In genomic region chr4:34579215-34579614, GRCm38 (mm10) we compare ENCODE assay signal across 22 mouse cellular contexts. TPM values are rescaled to one million over a fixed set of nuclear protein-coding genes. Genes with fewer than 3 reads are reported as not detected.
DNase-seq lines count a peak whose midpoint lies in the region; ATAC-seq lines count a peak whose summit lies in the region.
"Had no signal": no experiment of that assay in that cellular context is flagged by ENCODE, and none has a peak within 500 bp of the region (broad histone marks: within the 10 kb centered on the region; RNA-seq: fewer than 3 reads in every experiment).

No protein-coding gene starts in this region.

- no peak for ATAC-seq in heart, embryonic 12.5 days (ENCODE audit: insufficient number of reproducible peaks, low FRiP score)
- ATAC-seq in heart, embryonic 16.5 days (replicated peaks; ENCODE audit: extremely low read depth, insufficient read depth, low FRiP score) = 0 out of 2 replicates have a peak, but pooled peaks have one; percentile 37
- ATAC-seq: forebrain, embryonic 15.5 days; intestine, embryonic 16.5 days had no signal

- H3K4me3 ChIP-seq in heart, embryonic 12.5 days = no peak overlapping the region
- no peak overlapping the region for H3K4me3 ChIP-seq in heart, embryonic 16.5 days (ENCODE audit: low read length)
- H3K4me3 ChIP-seq: embryonic facial prominence, embryonic 15.5 days; erythroblast, embryonic 14.5 days; forebrain, embryonic 10.5 days; forebrain, embryonic 15.5 days; hindbrain, embryonic 10.5 days had no signal

- H3K27me3 ChIP-seq in heart, embryonic 12.5 days (replicated peaks) = no peaks in the 10 kb centered on the region
- no peaks in the 10 kb centered on the region for H3K27me3 ChIP-seq in heart, embryonic 16.5 days (ENCODE audit: control insufficient read depth, insufficient read depth, low read length)
- H3K27me3 ChIP-seq: embryonic facial prominence, embryonic 15.5 days; forebrain, embryonic 15.5 days had no signal

- peak overlapping the region; percentile 47; the same call in 1 of the 2 replicates for H3K27ac ChIP-seq in heart, embryonic 12.5 days (ENCODE audit: poor library complexity, severe bottlenecking)
- no peak overlapping the region for H3K27ac ChIP-seq in heart, embryonic 16.5 days (ENCODE audit: low read length)
- H3K27ac ChIP-seq: embryonic facial prominence, embryonic 15.5 days; forebrain, embryonic 10.5 days; forebrain, embryonic 15.5 days; hindbrain, embryonic 10.5 days; hindbrain, embryonic 14.5 days had no signal

- H3K9ac ChIP-seq in heart, embryonic 12.5 days = no peak overlapping the region
- no peak overlapping the region for H3K9ac ChIP-seq in heart, embryonic 16.5 days (ENCODE audit: low read length)
- H3K9ac ChIP-seq: embryonic facial prominence, embryonic 15.5 days; forebrain, embryonic 15.5 days; hindbrain, embryonic 14.5 days had no signal

- peaks cover 12% of the 10 kb centered on the region for H3K4me1 ChIP-seq in heart, embryonic 12.5 days (replicated peaks)
- H3K4me1 ChIP-seq in heart, embryonic 16.5 days (ENCODE audit: control insufficient read depth, insufficient read depth, low read length) = peaks cover 9% of the 10 kb centered on the region
- H3K4me1 ChIP-seq: embryonic facial prominence, embryonic 15.5 days; forebrain, embryonic 10.5 days; forebrain, embryonic 15.5 days; hindbrain, embryonic 10.5 days had no signal

- no peaks in the 10 kb centered on the region for H3K9me3 ChIP-seq in heart, embryonic 12.5 days (replicated peaks)
- H3K9me3 ChIP-seq in heart, embryonic 16.5 days (replicated peaks; ENCODE audit: control insufficient read depth, low read length) = no peaks in the 10 kb centered on the region
- H3K9me3 ChIP-seq: embryonic facial prominence, embryonic 15.5 days; forebrain, embryonic 10.5 days; forebrain, embryonic 15.5 days; hindbrain, embryonic 10.5 days had no signal

- no peak for DNase-seq in heart, adult 11 months
- no peak for DNase-seq in heart, adult 9 months (ENCODE audit: low spot score in 2 of 2)
- DNase-seq in ES-CJ7 (ENCODE audit: low read depth, low spot score) (peak; percentile 25), ZHBTc4 (ENCODE audit: low read depth, low spot score) (peak; percentile 41)
- DNase-seq in ovary, adult 18-20 months (ENCODE audit: low spot score) = no peak
- DNase-seq: adrenal gland, postnatal 10 days; cerebellum, adult 11 months; cerebellum, adult 8-10 months; cerebellum, postnatal 14 days; embryo, embryonic 11 days; gastrocnemius, postnatal 14 days; heart, postnatal 10 days; kidney, adult 8-10 months had no signal

- H3K36me3 ChIP-seq in heart, embryonic 12.5 days = peaks cover 87% of the 10 kb centered on the region
- peaks cover 72% of the 10 kb centered on the region for H3K36me3 ChIP-seq in heart, embryonic 16.5 days (ENCODE audit: control insufficient read depth, insufficient read depth)

- H3K4me2 ChIP-seq in heart, embryonic 12.5 days = no peak overlapping the region
- H3K4me2 ChIP-seq in heart, embryonic 16.5 days (ENCODE audit: low read depth, low read length) = no peak overlapping the region
- H3K4me2 ChIP-seq: embryonic facial prominence, embryonic 15.5 days; forebrain, embryonic 15.5 days; hindbrain, embryonic 14.5 days had no signal

- 27% methylated on average over 1 of the region's 1 CpGs for WGBS in heart, embryonic 12.5 days
- 15% methylated on average over 1 of the region's 1 CpGs for WGBS in heart, embryonic 16.5 days

RNA-seq across cellular contexts. Expression of gene Akirin2, which starts 28.5 kb away (rescaled TPM):
- polyA plus RNA-seq in heart, embryonic 12.5 days (2016; fragmentation: Nextera tagmentation; extraction: Ambion mirVana) = 61.3 and 63.2 TPM in 2 replicates
- polyA plus RNA-seq in heart, embryonic 16.5 days (2015; fragmentation: Nextera tagmentation; extraction: Ambion mirVana) = 28.1 and 31.0 TPM in 2 replicates

RNA-seq across cellular contexts. Expression of gene Orc3, which starts 35.5 kb away (rescaled TPM):
- polyA plus RNA-seq in heart, embryonic 12.5 days (2016; fragmentation: Nextera tagmentation; extraction: Ambion mirVana) = 76.2 and 82.2 TPM in 2 replicates
- polyA plus RNA-seq in heart, embryonic 16.5 days (2015; fragmentation: Nextera tagmentation; extraction: Ambion mirVana) = 63.2 and 68.9 TPM in 2 replicates

RNA-seq across cellular contexts. Expression of gene Rars2, which starts 35.5 kb away (rescaled TPM):
- 53.7 and 62.1 TPM in 2 replicates for polyA plus RNA-seq in heart, embryonic 12.5 days (2016; fragmentation: Nextera tagmentation; extraction: Ambion mirVana)
- polyA plus RNA-seq in heart, embryonic 16.5 days (2015; fragmentation: Nextera tagmentation; extraction: Ambion mirVana) = 51.3 and 56.9 TPM in 2 replicates

Comparison
In these comparisons a context has a peak if more than half of its experiments do, and no peak if none do; other contexts are left out.
1. DNase-seq: peak in ES-CJ7 (single experiment) and ZHBTc4 (single experiment); none in heart, adult 11 months (single experiment), heart, adult 9 months (0 of 2) and ovary, adult 18-20 months (single experiment).